Mouse (Mus musculus): Measurements from ENCODE around the gene Rtkn2. TPM values are rescaled to one million over a fixed set of nuclear protein-coding genes. Genes with fewer than 3 reads are reported as not detected.

Gene Rtkn2
- total and polyA plus RNA-seq, 3 experiments, result 1.1 to 1.3 TPM; not detected in 1

DNA sequence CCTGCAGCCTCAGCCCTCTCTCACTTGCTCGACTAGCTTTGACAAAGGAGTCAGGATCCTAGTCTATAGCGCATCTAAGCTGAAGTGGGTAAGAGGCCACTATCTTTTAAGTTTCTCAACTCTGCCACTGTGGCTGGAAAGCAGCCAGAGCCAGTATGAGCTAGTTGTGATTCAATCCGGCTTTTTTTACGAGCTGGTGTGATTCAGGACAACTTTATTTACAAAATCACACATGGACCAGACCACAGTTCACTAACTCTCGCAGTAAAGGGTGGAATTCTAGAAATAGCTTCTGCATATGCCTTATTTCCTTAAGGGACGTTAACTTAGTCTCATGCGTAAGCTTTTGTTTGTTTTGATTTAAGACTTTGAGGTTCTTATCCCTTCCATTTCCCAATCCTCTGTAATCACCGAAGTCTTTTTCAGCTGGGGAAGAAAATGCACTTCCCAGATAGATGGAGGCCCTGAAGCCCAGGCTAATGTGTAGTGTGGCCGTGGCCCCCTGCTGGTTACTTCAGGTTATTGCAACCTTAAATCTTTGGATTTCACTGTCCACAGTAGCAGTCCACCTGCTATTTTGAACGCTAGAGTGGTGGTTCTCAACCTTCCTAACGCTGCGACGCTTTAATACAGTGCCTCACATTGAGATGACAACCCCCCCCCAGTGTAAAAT lies 5.0 kb downstream of the Rtkn2 start:
- no peaks in the 10 kb centered on the region; the same call in 1 of the 2 replicates for H3K79me2 ChIP-seq (ENCODE audit: control insufficient read depth, insufficient read depth, low read length, poor library complexity)
- H3K36me3 ChIP-seq (ENCODE audit: control insufficient read depth in 1 of 2, insufficient read depth in 2 of 2, low read length in 2 of 2), result no peaks in the 10 kb centered on the region
- no peak overlapping the region for H3K9ac ChIP-seq (ENCODE audit: control insufficient read depth, low read depth, low read length, poor library complexity, severe bottlenecking)
- H3K4me3 ChIP-seq (ENCODE audit: control insufficient read depth in 1 of 2, insufficient read depth in 1 of 2, low read depth in 2 of 2, low read length in 2 of 2), result no peak overlapping the region
- no peaks in the 10 kb centered on the region for H3K9me3 ChIP-seq (replicated peaks; ENCODE audit: insufficient read depth, low read length)
- no peaks in the 10 kb centered on the region for H3K4me1 ChIP-seq (ENCODE audit: control insufficient read depth in 1 of 2, insufficient read depth in 2 of 2, low read length in 2 of 2)
- no peak overlapping the region for H3K27ac ChIP-seq (ENCODE audit: control insufficient read depth, low read depth, low read length)
- TF ChIP-seq SMC3 (IDR thresholded peaks at IDR 0.05; ENCODE audit: low read depth, low read length) (peak; percentile 36), RAD21 (IDR thresholded peaks at IDR 0.05; ENCODE audit: low read depth, low read length) (peak; percentile 5), CTCF (IDR thresholded peaks at IDR 0.05 in 2 of 3, conservative IDR thresholded peaks at IDR 0.05 in 1 of 3; ENCODE audit: control insufficient read depth in 1 of 3, insufficient read depth in 1 of 3, low read depth in 2 of 3, low read length in 3 of 3, poor library complexity in 1 of 3, severe bottlenecking in 1 of 3) (peak; percentile 46 to 66 (median 54); a peak in 5 of 6 replicates), MAZ (IDR thresholded peaks at IDR 0.05; ENCODE audit: low read depth, low read length) (no peak), POLR2AphosphoS5 (IDR thresholded peaks at IDR 0.05; ENCODE audit: borderline replicate concordance, low read depth, low read length) (no peak)
- peak; percentile 52 for DNase-seq (ENCODE audit: low read depth, low spot score)
- no peaks in the 10 kb centered on the region for H3K27me3 ChIP-seq (ENCODE audit: control insufficient read depth in 1 of 2, insufficient read depth in 2 of 2, low read length in 2 of 2)

DNA sequence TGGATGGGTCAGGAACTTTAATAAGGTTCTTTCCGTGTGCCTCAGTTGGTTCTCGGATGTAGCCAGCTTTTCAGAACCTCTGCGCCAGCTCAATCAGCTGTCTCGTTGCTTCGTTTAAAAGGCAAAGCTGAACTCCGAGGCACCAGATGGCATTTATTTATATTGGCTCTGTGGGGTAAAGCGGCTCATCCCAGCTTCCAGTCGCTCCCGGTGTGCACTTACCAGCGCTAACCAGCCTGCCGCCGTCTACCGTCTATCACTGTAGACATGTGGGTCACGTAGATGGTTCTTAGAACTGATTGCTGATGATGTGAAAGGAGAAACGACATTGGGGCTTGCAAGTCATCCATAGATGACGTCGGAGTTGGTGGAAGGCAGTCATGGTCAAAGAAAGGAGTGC lies 5.7 kb downstream of the Rtkn2 start:
- TF ChIP-seq CHD2 (IDR thresholded peaks at IDR 0.05; ENCODE audit: low read length) (no peak), USF1 (IDR thresholded peaks at IDR 0.05; ENCODE audit: low read depth, low read length) (no peak), ETS1 (IDR thresholded peaks at IDR 0.05; ENCODE audit: low read depth, low read length) (no peak), TAL1 (IDR thresholded peaks at IDR 0.05; ENCODE audit: low read length) (no peak), USF2 (IDR thresholded peaks at IDR 0.05; ENCODE audit: borderline replicate concordance in 1 of 2, insufficient read depth in 1 of 2, low read depth in 1 of 2, low read length in 2 of 2) (no peak), GABPA (IDR thresholded peaks at IDR 0.05; ENCODE audit: low read depth, low read length) (no peak), KAT2A (conservative IDR thresholded peaks at IDR 0.05; ENCODE audit: low read depth, low read length) (no peak), TBP (IDR thresholded peaks at IDR 0.05; ENCODE audit: low read depth, low read length) (no peak), POLR2AphosphoS5 (IDR thresholded peaks at IDR 0.05; ENCODE audit: borderline replicate concordance, low read depth, low read length) (no peak), HCFC1 (IDR thresholded peaks at IDR 0.05; ENCODE audit: low read depth, low read length) (no peak), POLR2A (IDR thresholded peaks at IDR 0.05; ENCODE audit: control insufficient read depth in 1 of 2, insufficient read depth in 1 of 2, low read depth in 1 of 2, low read length in 2 of 2, poor library complexity in 1 of 2) (no peak), GATA1 (IDR thresholded peaks at IDR 0.05; ENCODE audit: low read depth, low read length) (no peak), ZKSCAN1 (IDR thresholded peaks at IDR 0.05; ENCODE audit: low read depth, low read length) (no peak), MXI1 (IDR thresholded peaks at IDR 0.05; ENCODE audit: low read depth, low read length) (no peak), MAZ (IDR thresholded peaks at IDR 0.05; ENCODE audit: low read depth, low read length) (no peak), CHD1 (IDR thresholded peaks at IDR 0.05; ENCODE audit: low read depth, low read length) (no peak), CTCF (IDR thresholded peaks at IDR 0.05 in 2 of 3, conservative IDR thresholded peaks at IDR 0.05 in 1 of 3; ENCODE audit: control insufficient read depth in 1 of 3, insufficient read depth in 1 of 3, low read depth in 2 of 3, low read length in 3 of 3, poor library complexity in 1 of 3, severe bottlenecking in 1 of 3) (no peak), NRF1 (IDR thresholded peaks at IDR 0.05; ENCODE audit: insufficient read depth, low read depth, low read length, poor library complexity, severe bottlenecking) (no peak), MAFK (IDR thresholded peaks at IDR 0.05; ENCODE audit: borderline replicate concordance, low read depth, low read length) (no peak)
- Histone ChIP-seq H3K4me1 (ENCODE audit: control insufficient read depth in 1 of 2, insufficient read depth in 2 of 2, low read length in 2 of 2) (no peaks in the 10 kb centered on the region), H3K9ac (ENCODE audit: control insufficient read depth, low read depth, low read length, poor library complexity, severe bottlenecking) (no peak overlapping the region), H3K4me3 (ENCODE audit: control insufficient read depth in 1 of 2, insufficient read depth in 1 of 2, low read depth in 2 of 2, low read length in 2 of 2) (no peak overlapping the region), H3K36me3 (ENCODE audit: control insufficient read depth in 1 of 2, insufficient read depth in 2 of 2, low read length in 2 of 2) (no peaks in the 10 kb centered on the region), H3K27me3 (ENCODE audit: control insufficient read depth in 1 of 2, insufficient read depth in 2 of 2, low read length in 2 of 2) (no peaks in the 10 kb centered on the region), H3K27ac (ENCODE audit: control insufficient read depth, low read depth, low read length) (no peak overlapping the region), H3K79me2 (ENCODE audit: control insufficient read depth, insufficient read depth, low read length, poor library complexity) (no peaks in the 10 kb centered on the region), H3K9me3 (replicated peaks; ENCODE audit: insufficient read depth, low read length) (no peaks in the 10 kb centered on the region)
- no peak for DNase-seq (ENCODE audit: low read depth, low spot score)
